7 mouse cellular contexts compared by ENCODE assay signal in genomic region chr5:110808061-110808631, GRCm38 (mm10). TPM values are rescaled to one million over a fixed set of nuclear protein-coding genes. Genes with fewer than 3 reads are reported as not detected.
DNase-seq lines count a peak whose midpoint lies in the region; ATAC-seq lines count a peak whose summit lies in the region.

No protein-coding gene starts in this region.

- H3K9me3 ChIP-seq in embryonic facial prominence, embryonic 10.5 days, result no peaks in the 10 kb centered on the region
- no peaks in the 10 kb centered on the region for H3K9me3 ChIP-seq in limb, embryonic 10.5 days (replicated peaks)
- no peaks in the 10 kb centered on the region for H3K9me3 ChIP-seq in midbrain, embryonic 12.5 days

- peak; percentile 68 for ATAC-seq in granulocyte monocyte progenitor cell, adult 5-6 weeks (replicated peaks; ENCODE audit: poor library complexity, severe bottlenecking)
- peak; percentile 42 for ATAC-seq in midbrain, embryonic 12.5 days (ENCODE audit: low FRiP score, low read depth)

- peaks cover 46% of the 10 kb centered on the region for H3K36me3 ChIP-seq in embryonic facial prominence, embryonic 10.5 days (replicated peaks)
- peaks cover 48% of the 10 kb centered on the region for H3K36me3 ChIP-seq in limb, embryonic 10.5 days
- H3K36me3 ChIP-seq in midbrain, embryonic 12.5 days, result peaks cover 26% of the 10 kb centered on the region; the same call in 1 of the 2 replicates

- WGBS in embryonic facial prominence, embryonic 10.5 days, result 3% methylated on average over 14 of the region's 14 CpGs
- whole genome bisulfite sequencing in limb, embryonic 10.5 days, result 4% methylated on average over 14 of the region's 14 CpGs
- 5% methylated on average over 14 of the region's 14 CpGs for WGBS in midbrain, embryonic 12.5 days

- no peaks in the 10 kb centered on the region for H3K27me3 ChIP-seq in embryonic facial prominence, embryonic 10.5 days (replicated peaks; ENCODE audit: low read depth, poor library complexity, severe bottlenecking)
- no peaks in the 10 kb centered on the region for H3K27me3 ChIP-seq in limb, embryonic 10.5 days (ENCODE audit: low read depth, poor library complexity, severe bottlenecking)
- H3K27me3 ChIP-seq in midbrain, embryonic 12.5 days, result no peaks in the 10 kb centered on the region

- H3K9ac ChIP-seq in midbrain, embryonic 12.5 days (replicated peaks), result peak overlapping the region; percentile 98

- peak; percentile 94 for DNase-seq in adrenal gland, postnatal 14 days
- DNase-seq in embryonic facial prominence, embryonic 10.5 days (ENCODE audit: low spot score), result peak; percentile 87
- peak; percentile 91 for DNase-seq in kidney, adult 11 months
- DNase-seq in limb, embryonic 10.5 days (ENCODE audit: low spot score), result peak; percentile 84
- peak; percentile 82 for DNase-seq in skeletal muscle tissue, adult 2 months (ENCODE audit: low read depth, low spot score)

- H3K27ac ChIP-seq in embryonic facial prominence, embryonic 10.5 days (replicated peaks), result peak overlapping the region; percentile 63
- H3K27ac ChIP-seq in limb, embryonic 10.5 days, result peak overlapping the region; percentile 37
- 0 out of 2 replicates have a peak overlapping the region, but pooled peaks have one; percentile 25 for H3K27ac ChIP-seq in midbrain, embryonic 12.5 days (replicated peaks)

- peak overlapping the region; percentile 95 for H3K4me2 ChIP-seq in midbrain, embryonic 12.5 days (replicated peaks)

- peak overlapping the region; percentile 96 for H3K4me3 ChIP-seq in embryonic facial prominence, embryonic 10.5 days
- H3K4me3 ChIP-seq in limb, embryonic 10.5 days, result peak overlapping the region; percentile 98
- H3K4me3 ChIP-seq in midbrain, embryonic 12.5 days, result peak overlapping the region; percentile 96

- peaks cover 31% of the 10 kb centered on the region for H3K4me1 ChIP-seq in embryonic facial prominence, embryonic 10.5 days
- H3K4me1 ChIP-seq in limb, embryonic 10.5 days, result peaks cover 35% of the 10 kb centered on the region
- H3K4me1 ChIP-seq in midbrain, embryonic 12.5 days, result peaks cover 34% of the 10 kb centered on the region

RNA-seq across cellular contexts. Expression of gene Ulk1, which starts 1.8 kb away (rescaled TPM):
- total RNA-seq in adrenal gland, postnatal 14 days (2021), result 49.0 and 50.7 TPM in 2 replicates
- 25.6 and 27.4 TPM in 2 replicates for polyA plus RNA-seq in embryonic facial prominence, embryonic 10.5 days (2016; fragmentation: Nextera tagmentation; extraction: Ambion mirVana)
- total RNA-seq in granulocyte monocyte progenitor cell, adult 5-6 weeks (2014; fragmentation: Nextera tagmentation), result 17.2 and 27.2 TPM in 2 replicates
- 1.4 and 2.6 TPM in 2 replicates for total RNA-seq in granulocyte monocyte progenitor cell, adult 5-6 weeks (2017)
- polyA plus RNA-seq in limb, embryonic 10.5 days (2016; fragmentation: Nextera tagmentation; extraction: Ambion mirVana), result 27.5 and 32.2 TPM in 2 replicates
- 36.5 and 37.5 TPM in 2 replicates for polyA plus RNA-seq in midbrain, embryonic 12.5 days (2016; fragmentation: Nextera tagmentation; extraction: Ambion mirVana)

RNA-seq across cellular contexts. Expression of gene Pus1, which starts 27.7 kb away (rescaled TPM):
- total RNA-seq in adrenal gland, postnatal 14 days (2021), result 38.5 and 45.8 TPM in 2 replicates
- polyA plus RNA-seq in embryonic facial prominence, embryonic 10.5 days (2016; fragmentation: Nextera tagmentation; extraction: Ambion mirVana), result 42.2 and 46.0 TPM in 2 replicates
- total RNA-seq in granulocyte monocyte progenitor cell, adult 5-6 weeks (2014; fragmentation: Nextera tagmentation), result 41.6 and 45.0 TPM in 2 replicates
- 77.9 and 80.0 TPM in 2 replicates for total RNA-seq in granulocyte monocyte progenitor cell, adult 5-6 weeks (2017)
- 44.2 and 58.7 TPM in 2 replicates for polyA plus RNA-seq in limb, embryonic 10.5 days (2016; fragmentation: Nextera tagmentation; extraction: Ambion mirVana)
- 26.8 and 27.9 TPM in 2 replicates for polyA plus RNA-seq in midbrain, embryonic 12.5 days (2016; fragmentation: Nextera tagmentation; extraction: Ambion mirVana)

RNA-seq across cellular contexts. Expression of gene Hscb, which starts 31.4 kb away (rescaled TPM):
- 20.0 and 23.0 TPM in 2 replicates for total RNA-seq in adrenal gland, postnatal 14 days (2021)
- polyA plus RNA-seq in embryonic facial prominence, embryonic 10.5 days (2016; fragmentation: Nextera tagmentation; extraction: Ambion mirVana), result 27.2 and 32.3 TPM in 2 replicates
- total RNA-seq in granulocyte monocyte progenitor cell, adult 5-6 weeks (2014; fragmentation: Nextera tagmentation), result 68.2 and 80.1 TPM in 2 replicates
- total RNA-seq in granulocyte monocyte progenitor cell, adult 5-6 weeks (2017), result 63.6 and 77.4 TPM in 2 replicates
- polyA plus RNA-seq in limb, embryonic 10.5 days (2016; fragmentation: Nextera tagmentation; extraction: Ambion mirVana), result 27.3 and 33.6 TPM in 2 replicates
- 20.5 and 21.6 TPM in 2 replicates for polyA plus RNA-seq in midbrain, embryonic 12.5 days (2016; fragmentation: Nextera tagmentation; extraction: Ambion mirVana)

RNA-seq across cellular contexts. Expression of gene Chek2, which starts 31.6 kb away (rescaled TPM):
- total RNA-seq in adrenal gland, postnatal 14 days (2021), result 5.9 and 6.0 TPM in 2 replicates
- 40.4 and 44.0 TPM in 2 replicates for polyA plus RNA-seq in embryonic facial prominence, embryonic 10.5 days (2016; fragmentation: Nextera tagmentation; extraction: Ambion mirVana)
- 29.3 and 32.6 TPM in 2 replicates for total RNA-seq in granulocyte monocyte progenitor cell, adult 5-6 weeks (2014; fragmentation: Nextera tagmentation)
- 22.6 and 39.0 TPM in 2 replicates for total RNA-seq in granulocyte monocyte progenitor cell, adult 5-6 weeks (2017)
- polyA plus RNA-seq in limb, embryonic 10.5 days (2016; fragmentation: Nextera tagmentation; extraction: Ambion mirVana), result 40.8 and 45.1 TPM in 2 replicates
- polyA plus RNA-seq in midbrain, embryonic 12.5 days (2016; fragmentation: Nextera tagmentation; extraction: Ambion mirVana), result 24.2 and 28.7 TPM in 2 replicates

RNA-seq across cellular contexts. Expression of gene Ep400, which starts 37.6 kb away (rescaled TPM):
- total RNA-seq in adrenal gland, postnatal 14 days (2021), result 84.7 and 85.3 TPM in 2 replicates
- polyA plus RNA-seq in embryonic facial prominence, embryonic 10.5 days (2016; fragmentation: Nextera tagmentation; extraction: Ambion mirVana), result 57.1 and 67.5 TPM in 2 replicates
- total RNA-seq in granulocyte monocyte progenitor cell, adult 5-6 weeks (2014; fragmentation: Nextera tagmentation), result 127 and 160 TPM in 2 replicates
- 35.5 and 68.1 TPM in 2 replicates for total RNA-seq in granulocyte monocyte progenitor cell, adult 5-6 weeks (2017)
- polyA plus RNA-seq in limb, embryonic 10.5 days (2016; fragmentation: Nextera tagmentation; extraction: Ambion mirVana), result 60.8 and 64.0 TPM in 2 replicates
- polyA plus RNA-seq in midbrain, embryonic 12.5 days (2016; fragmentation: Nextera tagmentation; extraction: Ambion mirVana), result 61.7 and 67.4 TPM in 2 replicates

Comparison
In these comparisons a context has a peak if more than half of its experiments do, and no peak if none do; other contexts are left out.
1. Peak in every context shown above with its lines: DNase-seq, ATAC-seq, H3K4me3 ChIP-seq and H3K27ac ChIP-seq.